Mouse (Mus musculus) MN1 (cell line): ENCODE measurements around the gene Ppp1r12a.

Experiments
- DNase-seq: peaks from one replicate; pipeline ENCODE4 v3.0.0-alpha.2; 2016; ENCODE audit warnings: low spot score

The Ppp1r12a gene

GRCm38 (mm10) chr10:108291688-108292471 is 129.9 kb downstream of the Ppp1r12a start:
- DNase-seq: no peak

GRCm38 (mm10) chr10:108292651-108293050 is 130.7 kb downstream of the Ppp1r12a start:
- no peak for DNase-seq

GRCm38 (mm10) chr10:108293620-108294195 is 131.7 kb downstream of the Ppp1r12a start:
- no peak for DNase-seq

GRCm38 (mm10) chr10:108294766-108295165 is 132.8 kb downstream of the Ppp1r12a start:
- no peak for DNase-seq

GRCm38 (mm10) chr10:108296446-108296845 is 134.5 kb downstream of the Ppp1r12a start:
- DNase-seq: no peak

GRCm38 (mm10) chr10:108298261-108298660 is 136.3 kb downstream of the Ppp1r12a start:
- DNase-seq: no peak

- DNase-seq: no peak
Observed at GRCm38 (mm10) chr10:108298841-108299545, 137.0 kb downstream of the Ppp1r12a start.

- no peak for DNase-seq
Observed at GRCm38 (mm10) chr10:108299828-108300227, 137.8 kb downstream of the Ppp1r12a start.

- DNase-seq: peak; percentile 85
Observed at GRCm38 (mm10) chr10:108300843-108301242, 138.8 kb downstream of the Ppp1r12a start.

GRCm38 (mm10) chr10:108307772-108308171 is 145.8 kb downstream of the Ppp1r12a start:
- DNase-seq: no peak

- no peak for DNase-seq
Observed at GRCm38 (mm10) chr10:108310195-108310594, 148.2 kb downstream of the Ppp1r12a start.

GRCm38 (mm10) chr10:108311396-108311795 is 149.4 kb downstream of the Ppp1r12a start:
- no peak for DNase-seq

- DNase-seq: no peak
Observed at GRCm38 (mm10) chr10:108313845-108314244, 151.9 kb downstream of the Ppp1r12a start.

GRCm38 (mm10) chr10:108314396-108314795 is 152.4 kb downstream of the Ppp1r12a start:
- DNase-seq: no peak

- DNase-seq: no peak
Observed at GRCm38 (mm10) chr10:108315236-108315635, 153.2 kb downstream of the Ppp1r12a start.

GRCm38 (mm10) chr10:108328356-108328755 is 166.4 kb downstream of the Ppp1r12a start:
- DNase-seq: no peak

- DNase-seq: no peak
Observed at GRCm38 (mm10) chr10:108328983-108329382, 167.0 kb downstream of the Ppp1r12a start.

- no peak for DNase-seq
Observed at GRCm38 (mm10) chr10:108329771-108330170, 167.8 kb downstream of the Ppp1r12a start.

GRCm38 (mm10) chr10:108330964-108331363 is 169.0 kb downstream of the Ppp1r12a start:
- DNase-seq: peak; percentile 12

GRCm38 (mm10) chr10:108331784-108332561 is 170.0 kb downstream of the Ppp1r12a start, which contains the start of gene Pawr:
Gene Pawr, plus strand, starts transcription at chr10:108332121.
- DNase-seq: peak; percentile 91

GRCm38 (mm10) chr10:108332571-108333541 is 170.9 kb downstream of the Ppp1r12a start:
- peak; percentile 77 for DNase-seq
